Mouse (Mus musculus) ES-E14 (cell line): ENCODE measurements around the gene Bhmt2. TPM values are rescaled to one million over a fixed set of nuclear protein-coding genes. Genes with fewer than 3 reads are reported as not detected.

Experiments
- DNase-seq: peaks from one replicate; pipeline ENCODE4 v3.0.0-alpha.2; 2013; ENCODE audit warnings: low read depth, low spot score
- H3K27ac ChIP-seq: 2 replicates; pipeline ENCODE4 v1.5.1; 2012; ENCODE audit warnings: low read depth, mild to moderate bottlenecking, low read length, moderate library complexity, mixed read lengths; ENCODE audit not compliant: poor library complexity, insufficient read depth, severe bottlenecking
- H3K36me3 ChIP-seq: 2 replicates; pipeline ENCODE4 v1.6.1; 2012; ENCODE audit warnings: mild to moderate bottlenecking, low read length, moderate library complexity, mixed read lengths; ENCODE audit not compliant: control insufficient read depth, poor library complexity, insufficient read depth, severe bottlenecking
- H3K4me1 ChIP-seq, 2 experiments: fragments of 150-350 bp in 1 of 2; sonication (generic) in 1 of 2; 2 replicates each; pipeline ENCODE4 v1.6.1; 2012; ENCODE audit warnings: low read length in 2 of 2, mild to moderate bottlenecking in 1 of 2, mixed read lengths in 1 of 2; ENCODE audit not compliant: control insufficient read depth in 2 of 2, insufficient read depth in 2 of 2, poor library complexity in 1 of 2
- H3K4me3 ChIP-seq, 2 experiments: fragments of 150-350 bp in 1 of 2; sonication (generic) in 1 of 2; 2 replicates each; pipeline ENCODE4 v1.5.1; 2012; ENCODE audit warnings: low read length in 2 of 2, low read depth in 1 of 2, mild to moderate bottlenecking in 1 of 2, mixed read lengths in 1 of 2; ENCODE audit not compliant: insufficient read depth in 1 of 2, poor library complexity in 1 of 2, severe bottlenecking in 1 of 2
- H3K9ac ChIP-seq: 2 replicates; pipeline ENCODE4 v1.6.1; 2012; ENCODE audit warnings: low read depth, mild to moderate bottlenecking, low read length, mixed read lengths; ENCODE audit not compliant: poor library complexity, insufficient read depth, severe bottlenecking
- H3K9me3 ChIP-seq: fragments of 150-350 bp; sonication (generic); 2 replicates; pipeline ENCODE4 v1.6.1; 2012; ENCODE audit warnings: low read depth, mild to moderate bottlenecking, low read length; ENCODE audit not compliant: control insufficient read depth, insufficient read depth
- CHD2 ChIP-seq: IDR thresholded peaks from 2 replicates; pipeline ENCODE4 v1.6.1; 2014; ENCODE audit warnings: mild to moderate bottlenecking, low read depth, low read length, inconsistent platforms
- HCFC1 ChIP-seq: IDR thresholded peaks from 2 replicates; pipeline ENCODE4 v1.6.1; 2012; ENCODE audit warnings: low read length, inconsistent platforms, borderline replicate concordance; ENCODE audit not compliant: insufficient read depth
- MAFK ChIP-seq: IDR thresholded peaks from 2 replicates; pipeline ENCODE4 v1.6.1; 2014; ENCODE audit warnings: mild to moderate bottlenecking, low read depth, low read length, inconsistent platforms; ENCODE audit not compliant: insufficient read depth
- ZC3H11A ChIP-seq: IDR thresholded peaks from 2 replicates; pipeline ENCODE4 v1.6.1; 2012; ENCODE audit warnings: low read depth, mild to moderate bottlenecking, inconsistent platforms, low read length, borderline replicate concordance
- ZNF384 ChIP-seq: IDR thresholded peaks from 2 replicates; pipeline ENCODE4 v1.6.1; 2012; ENCODE audit warnings: low read depth, low read length, inconsistent platforms
- in situ Hi-C, 2 experiments: fragments of 600-800 bp; cut with MboI; formaldehyde crosslinking; loops; one replicate each; pipeline ENCODE4 v1.15.1; 2025; ENCODE audit warnings: low sequenced_read_pairs in 2 of 2, inconsistent platforms in 1 of 2; ENCODE audit not compliant: unreplicated experiment in 2 of 2
- total RNA-seq: library from RNA; depleted of rRNA; stranded (reverse); fragments of 300-350 nt; gene quantifications from 2 replicates; pipeline ENCODE4 v1.2.3, GENCODE M21; 2012

Gene Bhmt2
- total RNA-seq, 1 experiment = 0.62 TPM

GRCm38 (mm10) chr13:93667586-93667985 is 6.5 kb downstream of the Bhmt2 start:
- H3K4me1 ChIP-seq = no peaks in the 10 kb centered on the region
- in situ Hi-C loops = no loop called here
- H3K36me3 ChIP-seq = no peaks in the 10 kb centered on the region
- no peak overlapping the region for H3K4me3 ChIP-seq
- H3K27ac ChIP-seq = no peak overlapping the region
- TF ChIP-seq HCFC1 (no peak), MAFK (no peak), CHD2 (no peak), ZC3H11A (no peak), ZNF384 (no peak)
- H3K9ac ChIP-seq = no peak overlapping the region
- DNase-seq = no peak
- no peaks in the 10 kb centered on the region for H3K9me3 ChIP-seq

GRCm38 (mm10) chr13:93657941-93658340 is 16.2 kb downstream of the Bhmt2 start:
- TF ChIP-seq CHD2 (no peak), ZC3H11A (no peak), ZNF384 (no peak), HCFC1 (no peak), MAFK (no peak)
- Histone ChIP-seq H3K9me3 (peaks cover 2% of the 10 kb centered on the region; the same call in 1 of the 2 replicates), H3K4me3 (no peak overlapping the region), H3K9ac (no peak overlapping the region), H3K4me1 (0 out of 4 replicates have a peak, but pooled peaks cover 0 to 3% of the 10 kb centered on the region in 2 experiments), H3K27ac (no peak overlapping the region), H3K36me3 (no peaks in the 10 kb centered on the region)
- DNase-seq = no peak
- in situ Hi-C loops = no loop called here

GRCm38 (mm10) chr13:93653382-93653781 is 20.7 kb downstream of the Bhmt2 start:
- Histone ChIP-seq H3K9ac (no peak overlapping the region), H3K4me3 (no peak overlapping the region), H3K36me3 (no peaks in the 10 kb centered on the region), H3K27ac (no peak overlapping the region), H3K4me1 (peaks cover 4 to 5% of the 10 kb centered on the region in 2 experiments; a peak in 3 of 4 replicates), H3K9me3 (peaks cover 2% of the 10 kb centered on the region; the same call in 1 of the 2 replicates)
- TF ChIP-seq MAFK (no peak), HCFC1 (no peak), ZC3H11A (no peak)
- in situ Hi-C loops = no loop called here
- no peak for DNase-seq

GRCm38 (mm10) chr13:93648387-93649130 is 25.5 kb downstream of the Bhmt2 start:
- Histone ChIP-seq H3K9me3 (no peaks in the 10 kb centered on the region), H3K4me3 (no peak overlapping the region), H3K36me3 (no peaks in the 10 kb centered on the region), H3K4me1 (peaks cover 3 to 8% of the 10 kb centered on the region in 2 experiments; a peak in 3 of 4 replicates), H3K27ac (no peak overlapping the region), H3K9ac (no peak overlapping the region)
- in situ Hi-C loops = no loop called here
- no peak for TF ChIP-seq ZC3H11A
- TF ChIP-seq ZNF384 = 0 out of 2 replicates have a peak, but pooled peaks have one; percentile 16
- peak; percentile 78 for DNase-seq

GRCm38 (mm10) chr13:93639636-93640035 is 34.5 kb downstream of the Bhmt2 start:
- in situ Hi-C loops = no loop called here
- Histone ChIP-seq H3K4me3 (no peak overlapping the region), H3K9me3 (no peaks in the 10 kb centered on the region), H3K9ac (no peak overlapping the region), H3K36me3 (no peaks in the 10 kb centered on the region), H3K4me1 (peaks cover 0 to 3% of the 10 kb centered on the region in 2 experiments; a peak in 1 of 4 replicates), H3K27ac (no peak overlapping the region)
- DNase-seq = no peak
- TF ChIP-seq HCFC1 (no peak), MAFK (no peak), ZC3H11A (no peak), CHD2 (no peak), ZNF384 (no peak)
